Mouse (Mus musculus): Measurements from ENCODE around the gene Rhbdl3.

DNA sequence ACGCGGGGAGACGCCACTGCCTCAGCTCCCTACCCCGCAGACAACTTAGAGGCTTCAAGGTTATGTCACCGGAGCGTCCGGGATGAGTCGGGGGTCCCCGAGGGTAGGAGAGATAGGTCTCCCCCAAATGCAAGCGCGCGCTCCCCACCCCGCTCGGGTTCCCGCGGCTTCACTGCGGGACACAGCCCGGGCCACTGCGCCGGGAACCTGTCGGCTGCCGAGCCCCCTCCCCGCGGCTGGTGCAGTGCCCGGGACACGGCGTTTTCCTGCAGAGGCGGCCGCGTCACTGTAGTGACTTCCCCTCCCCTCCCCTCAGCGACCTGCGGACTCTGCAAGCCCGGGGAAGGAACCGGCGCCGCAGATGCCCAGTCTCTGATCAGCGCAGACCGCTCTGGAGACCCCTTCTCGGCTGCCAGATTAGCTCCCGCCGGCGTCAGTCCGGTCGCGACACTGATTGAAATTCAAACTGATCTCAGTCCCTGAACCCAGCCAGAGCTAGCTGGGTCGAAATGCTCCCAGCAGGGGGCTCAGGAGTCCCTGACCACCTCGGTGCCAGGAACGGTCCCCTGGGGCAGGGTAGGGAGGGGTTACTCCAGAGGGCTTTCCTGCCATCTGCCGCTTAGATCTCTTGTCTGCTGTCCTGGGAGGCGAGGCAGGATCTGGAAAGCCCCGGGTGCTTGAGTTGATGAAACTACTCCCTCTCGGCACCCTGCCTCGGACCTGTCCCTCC is 769 bp downstream of the Rhbdl3 start:
- TF ChIP-seq CTCF (IDR thresholded peaks at IDR 0.05; ENCODE audit: extremely low read depth, insufficient read depth, low read length) (no peak), POLR2A (IDR thresholded peaks at IDR 0.05; ENCODE audit: extremely low read depth, insufficient read depth, low read length) (no peak)

Measured in cortical plate, adult 2 months (tissue).